Mouse (Mus musculus) lung, postnatal 0 days (tissue): Measurements from ENCODE around the gene Prkch. TPM values are rescaled to one million over a fixed set of nuclear protein-coding genes. Genes with fewer than 3 reads are reported as not detected.
A peak's percentile ranks its signal among the peaks of the same experiment; 100 is the strongest.

ENCODE experiments used
- ATAC-seq: fragments of 200-750 bp; cut with Nextera tagmentation; 2 replicates; pipeline ENCODE4 v1.8.0; 2017; ENCODE audit warnings: moderate library complexity
- DNase-seq: peaks from one replicate; pipeline ENCODE4 v3.0.0-alpha.2; 2016; ENCODE audit warnings: low spot score
- H3K27ac ChIP-seq: fragments of 300-500 bp; sonication (generic); 2 replicates; pipeline ENCODE4 v1.5.1; 2014; ENCODE audit warnings: antibody characterized with exemption, mild to moderate bottlenecking, low read length, mixed read lengths
- H3K27me3 ChIP-seq: fragments of 300-500 bp; sonication (generic); replicated peaks from 2 replicates; pipeline ENCODE4 v1.6.1; 2014; ENCODE audit warnings: low read length, mixed read lengths; ENCODE audit not compliant: insufficient read depth
- H3K36me3 ChIP-seq: fragments of 300-500 bp; sonication (generic); 2 replicates; pipeline ENCODE4 v1.6.1; 2014; ENCODE audit warnings: low read length, mixed read lengths; ENCODE audit not compliant: insufficient read depth
- H3K4me1 ChIP-seq: fragments of 300-500 bp; sonication (generic); 2 replicates; pipeline ENCODE4 v1.6.1; 2014; ENCODE audit warnings: antibody characterized with exemption, low read depth, low read length, mixed read lengths; ENCODE audit not compliant: insufficient read depth
- H3K4me2 ChIP-seq: fragments of 300-500 bp; sonication (generic); replicated peaks from 2 replicates; pipeline ENCODE4 v1.6.1; 2014; ENCODE audit warnings: low read depth, mild to moderate bottlenecking, low read length, moderate library complexity, mixed read lengths
- H3K4me3 ChIP-seq: fragments of 300-500 bp; sonication (generic); 2 replicates; pipeline ENCODE4 v1.5.1; 2014; ENCODE audit warnings: low read depth, low read length
- H3K9ac ChIP-seq: fragments of 300-500 bp; sonication (generic); replicated peaks from 2 replicates; pipeline ENCODE4 v1.6.1; 2014; ENCODE audit warnings: low read depth, mild to moderate bottlenecking
- H3K9me3 ChIP-seq: fragments of 300-500 bp; sonication (generic); 2 replicates; pipeline ENCODE4 v1.6.1; 2016; ENCODE audit warnings: low read length, mixed read lengths
- CTCF ChIP-seq: IDR thresholded peaks from 2 replicates; pipeline ENCODE4 v1.5.1; 2016; ENCODE audit warnings: antibody characterized with exemption, mild to moderate bottlenecking
- EP300 ChIP-seq: IDR thresholded peaks from 2 replicates; pipeline ENCODE4 v1.6.1; 2016; ENCODE audit warnings: antibody characterized with exemption, mild to moderate bottlenecking, control low read depth
- WGBS: fragments of 180-500 bp; shearing (Covaris S2); extraction: QIAGEN DNeasy Blood & Tissue Kit; methylation state at CpG from one replicate; pipeline ENCODE4 v1.1.7; 2014; 5-methylcytosine and 5-hydroxymethylcytosine counted together
- polyA plus RNA-seq: library from polyadenylated mRNA; unstranded; fragments of >200 nt; fragmentation: Nextera tagmentation; extraction: Ambion mirVana; gene quantifications from 2 replicates; pipeline ENCODE4 v1.2.1, GENCODE M21; 2015

Prkch gene
- polyA plus RNA-seq, 1 experiment from 2014 or later = 20.0 TPM

GRCm38 (mm10) chr12:73731848-73732540 lies 147.4 kb downstream of the Prkch start:
- Histone ChIP-seq H3K36me3 (no peaks in the 10 kb centered on the region), H3K27me3 (no peaks in the 10 kb centered on the region), H3K4me2 (no peak overlapping the region), H3K9ac (no peak overlapping the region), H3K4me3 (no peak overlapping the region), H3K9me3 (no peaks in the 10 kb centered on the region), H3K4me1 (no peaks in the 10 kb centered on the region), H3K27ac (no peak overlapping the region)
- TF ChIP-seq EP300 = no peak
- TF ChIP-seq CTCF = no peak
- 57% methylated on average over 17 of the region's 17 CpGs for WGBS
- ATAC-seq (no peak), DNase-seq (no peak)

GRCm38 (mm10) chr12:73732862-73733261 lies 148.3 kb downstream of the Prkch start:
- Histone ChIP-seq H3K4me3 (no peak overlapping the region), H3K36me3 (no peaks in the 10 kb centered on the region), H3K4me2 (no peak overlapping the region), H3K4me1 (no peaks in the 10 kb centered on the region), H3K9ac (no peak overlapping the region), H3K27ac (no peak overlapping the region), H3K9me3 (no peaks in the 10 kb centered on the region), H3K27me3 (no peaks in the 10 kb centered on the region)
- TF ChIP-seq CTCF = no peak
- no peak for TF ChIP-seq EP300
- WGBS = 68% methylated on average over 7 of the region's 7 CpGs
- no peak for DNase-seq
- no peak for ATAC-seq

GRCm38 (mm10) chr12:73736931-73737330 lies 152.3 kb downstream of the Prkch start:
- Histone ChIP-seq H3K27me3 (no peaks in the 10 kb centered on the region), H3K36me3 (no peaks in the 10 kb centered on the region), H3K4me1 (no peaks in the 10 kb centered on the region), H3K9me3 (no peaks in the 10 kb centered on the region), H3K9ac (no peak overlapping the region), H3K27ac (no peak overlapping the region), H3K4me3 (no peak overlapping the region), H3K4me2 (no peak overlapping the region)
- DNase-seq (no peak), ATAC-seq (no peak)
- 76% methylated on average over 3 of the region's 3 CpGs for WGBS
- TF ChIP-seq EP300 (no peak), CTCF (no peak)

GRCm38 (mm10) chr12:73739611-73740219 lies 155.1 kb downstream of the Prkch start:
- ATAC-seq (peak; percentile 37; the same call in 1 of the 2 replicates), DNase-seq (no peak)
- Histone ChIP-seq H3K4me2 (no peak overlapping the region), H3K27ac (no peak overlapping the region), H3K9ac (no peak overlapping the region), H3K4me1 (no peaks in the 10 kb centered on the region), H3K36me3 (no peaks in the 10 kb centered on the region), H3K27me3 (no peaks in the 10 kb centered on the region), H3K9me3 (no peaks in the 10 kb centered on the region), H3K4me3 (no peak overlapping the region)
- TF ChIP-seq EP300 = no peak
- TF ChIP-seq CTCF = no peak
- 83% methylated on average over 6 of the region's 6 CpGs for WGBS

GRCm38 (mm10) chr12:73742577-73742976 lies 158.0 kb downstream of the Prkch start:
- H3K4me3 ChIP-seq = no peak overlapping the region
- DNase-seq = no peak
- H3K27me3 ChIP-seq = no peaks in the 10 kb centered on the region
- no peaks in the 10 kb centered on the region for H3K4me1 ChIP-seq
- H3K36me3 ChIP-seq = no peaks in the 10 kb centered on the region
- no peak overlapping the region for H3K9ac ChIP-seq
- H3K9me3 ChIP-seq = no peaks in the 10 kb centered on the region
- H3K27ac ChIP-seq = no peak overlapping the region
- no peak overlapping the region for H3K4me2 ChIP-seq
- no peak for TF ChIP-seq EP300
- no peak for TF ChIP-seq CTCF
- WGBS = 51% methylated on average over 3 of the region's 3 CpGs
- ATAC-seq = no peak

GRCm38 (mm10) chr12:73743087-73743486 lies 158.5 kb downstream of the Prkch start:
- Histone ChIP-seq H3K4me1 (no peaks in the 10 kb centered on the region), H3K4me3 (no peak overlapping the region), H3K27ac (no peak overlapping the region), H3K27me3 (no peaks in the 10 kb centered on the region), H3K9ac (no peak overlapping the region), H3K9me3 (no peaks in the 10 kb centered on the region), H3K4me2 (no peak overlapping the region), H3K36me3 (no peaks in the 10 kb centered on the region)
- TF ChIP-seq EP300 = no peak
- TF ChIP-seq CTCF = no peak
- no peak for ATAC-seq
- DNase-seq = no peak
